In the genomic region with DNA sequence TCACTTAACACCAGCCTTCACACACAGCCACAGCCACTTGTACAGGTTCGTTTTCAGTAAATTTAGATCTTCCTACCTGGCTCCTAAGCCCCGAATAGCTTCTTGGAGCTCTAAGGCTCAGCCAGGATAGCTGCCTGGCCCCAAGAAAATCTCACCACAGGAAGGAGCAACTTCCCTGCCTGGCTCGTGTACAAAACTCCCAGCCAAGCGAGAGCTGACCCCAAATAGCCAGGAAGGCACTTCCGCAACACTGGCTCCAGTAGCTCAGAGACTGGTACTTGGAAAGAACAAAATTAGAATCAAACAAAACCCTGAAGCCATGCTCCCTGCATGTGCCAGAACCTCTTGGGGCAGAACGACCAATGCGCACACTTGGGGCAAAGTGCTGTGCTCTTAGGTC, we compare ENCODE assay signal across 12 mouse cellular contexts. TPM values are rescaled to one million over a fixed set of nuclear protein-coding genes. Genes with fewer than 3 reads are reported as not detected.
DNase-seq lines count a peak whose midpoint lies in the region; ATAC-seq and TF ChIP-seq lines count a peak whose summit lies in the region.
"Had no signal": no experiment of that assay in that cellular context is flagged by ENCODE, and none has a peak within 500 bp of the region (broad histone marks: within the 10 kb centered on the region; RNA-seq: fewer than 3 reads in every experiment).

No protein-coding gene starts in this region.

- H3K4me1 ChIP-seq in spleen, adult 2 months (ENCODE audit: control insufficient read depth, insufficient read depth, insufficient read length), result no peaks in the 10 kb centered on the region
- H3K4me1 ChIP-seq in kidney, postnatal 0 days (replicated peaks; ENCODE audit: insufficient read depth, low read length), result no peaks in the 10 kb centered on the region
- H3K4me1 ChIP-seq: neural tube, embryonic 13.5 days had no signal

- H3K9ac ChIP-seq in kidney, postnatal 0 days (ENCODE audit: low read depth, low read length), result no peak overlapping the region
- H3K9ac ChIP-seq: neural tube, embryonic 13.5 days had no signal

- no peak for TF ChIP-seq CTCF in spleen, adult 2 months (IDR thresholded peaks at IDR 0.05; ENCODE audit: extremely low read depth, insufficient read depth, insufficient read length, insufficient replicate concordance)
- no peak for TF ChIP-seq CTCF in kidney, postnatal 0 days (IDR thresholded peaks at IDR 0.05; ENCODE audit: low read depth)

- peak overlapping the region; percentile 13 for H3K27ac ChIP-seq in spleen, adult 2 months (ENCODE audit: insufficient read depth, low read length)
- H3K27ac ChIP-seq in kidney, postnatal 0 days, result no peak overlapping the region
- H3K27ac ChIP-seq: neural tube, embryonic 13.5 days had no signal

- intact Hi-C loops in gastrocnemius, postnatal 14 days (cut with DNase I; ENCODE audit: low total_unique reads), result no loop called here

- H3K36me3 ChIP-seq in spleen, adult 2 months (ENCODE audit: control insufficient read depth, insufficient read depth, low read length), result peaks cover 26% of the 10 kb centered on the region
- H3K36me3 ChIP-seq in kidney, postnatal 0 days (ENCODE audit: insufficient read depth, low read length), result peaks cover 52% of the 10 kb centered on the region

- H3K4me2 ChIP-seq in kidney, postnatal 0 days (ENCODE audit: low read length), result 0 out of 2 replicates have a peak overlapping the region, but pooled peaks have one; percentile 27
- H3K4me2 ChIP-seq: midbrain, embryonic 11.5 days; neural tube, embryonic 13.5 days had no signal

- 71% methylated on average over 7 of the region's 7 CpGs for WGBS in spleen, adult 2 months
- 61% methylated on average over 7 of the region's 7 CpGs for WGBS in kidney, postnatal 0 days

- peak; percentile 23 for DNase-seq in gastrocnemius, postnatal 14 days
- no peak for DNase-seq in gastrocnemius, adult 8-10 months (ENCODE audit: low spot score in 2 of 2)
- no peak for DNase-seq in spleen, adult 2 months (ENCODE audit: low read depth in 1 of 2, low spot score in 2 of 2)
- no peak for DNase-seq in spleen, adult 18-20 months
- no peak for DNase-seq in kidney, postnatal 0 days (ENCODE audit: low spot score)
- no peak for DNase-seq in urinary bladder, adult 2 months (ENCODE audit: low spot score)
- DNase-seq in ovary, postnatal 10 days (ENCODE audit: low spot score), result no peak
- no peak for DNase-seq in adipocyte (ENCODE audit: low spot score)
- DNase-seq: right cerebral cortex, postnatal 4 days had no signal

- no peak for ATAC-seq in kidney, postnatal 0 days (replicated peaks; ENCODE audit: low FRiP score, low read depth)

- H3K9me3 ChIP-seq in kidney, postnatal 0 days (replicated peaks; ENCODE audit: low read length), result no peaks in the 10 kb centered on the region
- H3K9me3 ChIP-seq: neural tube, embryonic 13.5 days had no signal

- H3K4me3 ChIP-seq in spleen, adult 2 months (ENCODE audit: extremely low read depth, insufficient read depth, insufficient read length), result no peak overlapping the region
- H3K4me3 ChIP-seq in kidney, postnatal 0 days (replicated peaks; ENCODE audit: low read depth, low read length), result no peak overlapping the region
- H3K4me3 ChIP-seq: neural tube, embryonic 13.5 days had no signal

- H3K27me3 ChIP-seq in spleen, adult 2 months (ENCODE audit: control insufficient read depth, insufficient read depth, low read length), result no peaks in the 10 kb centered on the region
- no peaks in the 10 kb centered on the region for H3K27me3 ChIP-seq in kidney, postnatal 0 days (ENCODE audit: insufficient read depth, low read length)
- H3K27me3 ChIP-seq: CH12.LX; neural tube, embryonic 13.5 days had no signal

- no peak for TF ChIP-seq POLR2A in spleen, adult 2 months (IDR thresholded peaks at IDR 0.05; ENCODE audit: low read depth, low read length)

RNA-seq across cellular contexts. Expression of gene Il18bp, which starts 0.5 kb away (rescaled TPM):
- total RNA-seq in gastrocnemius, postnatal 14 days (2021), result 1 to 10 TPM; 1.1 to 1.4 TPM
- 1 to 10 TPM in 3 of 4 experiments, under 1 TPM in 1; 0.82 to 2.7 (median 1.7) TPM for total RNA-seq in gastrocnemius, adult 8-10 months (2022)
- polyA plus RNA-seq in spleen, adult 2 months (2012; rRNA removed), result 24.5 and 27.4 TPM in 2 replicates
- polyA plus RNA-seq in kidney, postnatal 0 days (2015; fragmentation: Nextera tagmentation; extraction: Ambion mirVana), result 2.0 and 2.1 TPM in 2 replicates
- 6.7 and 8.9 TPM in 2 replicates for polyA plus RNA-seq in urinary bladder, adult 2 months (2012; rRNA removed)

RNA-seq across cellular contexts. Expression of gene Rnf121, which starts 47.2 kb away (rescaled TPM):
- 10 to 100 TPM; 17.9 to 18.9 TPM for total RNA-seq in gastrocnemius, postnatal 14 days (2021)
- total RNA-seq in gastrocnemius, adult 8-10 months (2022), result 10 to 100 TPM; 25.1 to 29.6 (median 27.5) TPM
- 14.2 and 17.7 TPM in 2 replicates for polyA plus RNA-seq in spleen, adult 2 months (2012; rRNA removed)
- polyA plus RNA-seq in kidney, postnatal 0 days (2015; fragmentation: Nextera tagmentation; extraction: Ambion mirVana), result 24.8 and 25.5 TPM in 2 replicates
- 39.0 and 46.9 TPM in 2 replicates for polyA plus RNA-seq in urinary bladder, adult 2 months (2012; rRNA removed)

RNA-seq across cellular contexts. Expression of gene Xndc1, which starts 47.3 kb away (rescaled TPM):
- 1 to 10 TPM; 3.8 to 4.9 TPM for total RNA-seq in gastrocnemius, postnatal 14 days (2021)
- 1 to 10 TPM; 2.9 to 6.4 (median 3.2) TPM for total RNA-seq in gastrocnemius, adult 8-10 months (2022)
- 18.3 and 21.5 TPM in 2 replicates for polyA plus RNA-seq in spleen, adult 2 months (2012; rRNA removed)
- polyA plus RNA-seq in kidney, postnatal 0 days (2015; fragmentation: Nextera tagmentation; extraction: Ambion mirVana), result 12.6 and 16.4 TPM in 2 replicates
- 28.4 and 32.1 TPM in 2 replicates for polyA plus RNA-seq in urinary bladder, adult 2 months (2012; rRNA removed)

RNA-seq across cellular contexts. Expression of gene Xntrpc, which starts 47.5 kb away (rescaled TPM):
- total RNA-seq in gastrocnemius, postnatal 14 days (2021), result under 1 TPM; 0.53 to 0.84 TPM
- 1 to 10 TPM in 1 of 4 experiments, under 1 TPM in 3; 0.22 to 1.1 (median 0.76) TPM for total RNA-seq in gastrocnemius, adult 8-10 months (2022)
- 2.6 and 4.9 TPM in 2 replicates for polyA plus RNA-seq in spleen, adult 2 months (2012; rRNA removed)
- 0.45 and 0.50 TPM in 2 replicates for polyA plus RNA-seq in kidney, postnatal 0 days (2015; fragmentation: Nextera tagmentation; extraction: Ambion mirVana)
- 1.8 and 2.3 TPM in 2 replicates for polyA plus RNA-seq in urinary bladder, adult 2 months (2012; rRNA removed)
